Mouse (Mus musculus): Measurements from ENCODE around the gene Arhgap31.

The Arhgap31 gene

GRCm38 (mm10) chr16:38606509-38606908, 106.6 kb downstream of the Arhgap31 start:
- intact Hi-C loops (cut with DNase I) = no loop called here

GRCm38 (mm10) chr16:38602989-38603804, 109.9 kb downstream of the Arhgap31 start:
- intact Hi-C loops (cut with DNase I) = no loop called here

GRCm38 (mm10) chr16:38598986-38599680, 113.9 kb downstream of the Arhgap31 start:
- intact Hi-C loops (cut with DNase I) = no loop called here

- intact Hi-C loops (cut with DNase I) = no loop called here
These were observed 116.4 kb downstream of the Arhgap31 start for GRCm38 (mm10) chr16:38596651-38597050.

- intact Hi-C loops (cut with DNase I) = no loop called here
These were observed 117.0 kb downstream of the Arhgap31 start for GRCm38 (mm10) chr16:38596099-38596498.

- intact Hi-C loops (cut with DNase I) = no loop called here
These were observed 118.6 kb downstream of the Arhgap31 start for GRCm38 (mm10) chr16:38594435-38594834.

GRCm38 (mm10) chr16:38592946-38593345, 120.1 kb downstream of the Arhgap31 start:
- intact Hi-C loops (cut with DNase I) = no loop called here

GRCm38 (mm10) chr16:38592026-38592678, 120.9 kb downstream of the Arhgap31 start:
- intact Hi-C loops (cut with DNase I) = no loop called here

GRCm38 (mm10) chr16:38591506-38591905, 121.6 kb downstream of the Arhgap31 start:
- intact Hi-C loops (cut with DNase I) = no loop called here

- intact Hi-C loops (cut with DNase I) = no loop called here
These were observed 125.5 kb downstream of the Arhgap31 start for GRCm38 (mm10) chr16:38587572-38587971.

GRCm38 (mm10) chr16:38587163-38587562, 125.9 kb downstream of the Arhgap31 start:
- intact Hi-C loops (cut with DNase I) = no loop called here

GRCm38 (mm10) chr16:38585186-38585585, 127.9 kb downstream of the Arhgap31 start:
- intact Hi-C loops (cut with DNase I) = no loop called here

- intact Hi-C loops (cut with DNase I) = no loop called here
These were observed 128.3 kb downstream of the Arhgap31 start for GRCm38 (mm10) chr16:38584761-38585160.

GRCm38 (mm10) chr16:38571481-38571880, 141.6 kb downstream of the Arhgap31 start:
- intact Hi-C loops (cut with DNase I) = no loop called here

- intact Hi-C loops (cut with DNase I) = no loop called here
These were observed 144.9 kb downstream of the Arhgap31 start for GRCm38 (mm10) chr16:38568192-38568591.

- intact Hi-C loops (cut with DNase I) = no loop called here
These were observed 149.6 kb downstream of the Arhgap31 start for GRCm38 (mm10) chr16:38563516-38563915.

- intact Hi-C loops (cut with DNase I) = no loop called here
These were observed 150.1 kb downstream of the Arhgap31 start for GRCm38 (mm10) chr16:38562968-38563327.

GRCm38 (mm10) chr16:38562131-38562967, 150.7 kb downstream of the Arhgap31 start:
- intact Hi-C loops (cut with DNase I) = no loop called here

- intact Hi-C loops (cut with DNase I) = no loop called here
These were observed 154.8 kb downstream of the Arhgap31 start, which contains the start of gene Tmem39a for GRCm38 (mm10) chr16:38558221-38558748. Tmem39a (plus strand) TSS chr16:38558698.

GRCm38 (mm10) chr16:38555988-38556387, 157.1 kb downstream of the Arhgap31 start:
- intact Hi-C loops (cut with DNase I) = no loop called here

All from adrenal gland (tissue).